Mouse (Mus musculus): ENCODE measurements at regions not wholly inside any gene's neighbourhood (a gene's known extent, or its start where the extent isn't known, plus 50 kb on each side); places are given as distances from the start of the nearest gene placed in this dataset.

- TF ChIP-seq GATA1 (IDR thresholded peaks at IDR 0.05; ENCODE audit: low read length): no peak
Observed at GRCm38 (mm10) chr9:113146571-113146970, 561.5 kb downstream of the Pdcd6ip start.

GRCm38 (mm10) chr9:113145036-113145435 lies 563.0 kb downstream of the Pdcd6ip start:
- TF ChIP-seq GATA1 (IDR thresholded peaks at IDR 0.05; ENCODE audit: low read length): no peak

GRCm38 (mm10) chr9:113134611-113135010 lies 573.4 kb downstream of the Pdcd6ip start:
- no peak for TF ChIP-seq GATA1 (IDR thresholded peaks at IDR 0.05; ENCODE audit: low read length)

GRCm38 (mm10) chr9:113123004-113123692 lies 584.9 kb downstream of the Pdcd6ip start:
- no peak for TF ChIP-seq GATA1 (IDR thresholded peaks at IDR 0.05; ENCODE audit: low read length)

GRCm38 (mm10) chr9:113122253-113122749 lies 585.8 kb downstream of the Pdcd6ip start:
- no peak for TF ChIP-seq GATA1 (IDR thresholded peaks at IDR 0.05; ENCODE audit: low read length)

GRCm38 (mm10) chr9:113120385-113120784 lies 587.7 kb downstream of the Pdcd6ip start:
- TF ChIP-seq GATA1 (IDR thresholded peaks at IDR 0.05; ENCODE audit: low read length): no peak

GRCm38 (mm10) chr9:113119721-113120120 lies 588.3 kb downstream of the Pdcd6ip start:
- TF ChIP-seq GATA1 (IDR thresholded peaks at IDR 0.05; ENCODE audit: low read length): no peak

- TF ChIP-seq GATA1 (IDR thresholded peaks at IDR 0.05; ENCODE audit: low read length): no peak
Observed at GRCm38 (mm10) chr9:113115576-113115975, 592.5 kb downstream of the Pdcd6ip start.

- TF ChIP-seq GATA1 (IDR thresholded peaks at IDR 0.05; ENCODE audit: low read length): no peak
Observed at GRCm38 (mm10) chr9:113112753-113113152, 595.3 kb downstream of the Pdcd6ip start.

GRCm38 (mm10) chr9:113101733-113102132 lies 606.3 kb downstream of the Pdcd6ip start:
- TF ChIP-seq GATA1 (IDR thresholded peaks at IDR 0.05; ENCODE audit: low read length): no peak

GRCm38 (mm10) chr9:113100641-113101040 lies 607.4 kb downstream of the Pdcd6ip start:
- no peak for TF ChIP-seq GATA1 (IDR thresholded peaks at IDR 0.05; ENCODE audit: low read length)

GRCm38 (mm10) chr9:113093863-113094390 lies 614.1 kb downstream of the Pdcd6ip start:
- no peak for TF ChIP-seq GATA1 (IDR thresholded peaks at IDR 0.05; ENCODE audit: low read length)

GRCm38 (mm10) chr9:113091881-113092280 lies 616.2 kb downstream of the Pdcd6ip start:
- no peak for TF ChIP-seq GATA1 (IDR thresholded peaks at IDR 0.05; ENCODE audit: low read length)

GRCm38 (mm10) chr9:113087786-113088185 lies 620.3 kb downstream of the Pdcd6ip start:
- no peak for TF ChIP-seq GATA1 (IDR thresholded peaks at IDR 0.05; ENCODE audit: low read length)

- no peak for TF ChIP-seq GATA1 (IDR thresholded peaks at IDR 0.05; ENCODE audit: low read length)
Observed at GRCm38 (mm10) chr9:113085281-113085810, 622.7 kb downstream of the Pdcd6ip start.

GRCm38 (mm10) chr9:113074866-113075265 lies 633.2 kb downstream of the Pdcd6ip start:
- no peak for TF ChIP-seq GATA1 (IDR thresholded peaks at IDR 0.05; ENCODE audit: low read length)

GRCm38 (mm10) chr9:113057415-113057814 lies 650.6 kb downstream of the Pdcd6ip start:
- no peak for TF ChIP-seq GATA1 (IDR thresholded peaks at IDR 0.05; ENCODE audit: low read length)

Data from G1E-ER4 (cell line).